Mouse (Mus musculus) NIH3T3 (cell line): ENCODE results near the gene Klhl41.

Experiments used
- DNase-seq: peaks from one replicate; pipeline ENCODE4 v3.0.0-alpha.2; 2012; ENCODE audit warnings: low read depth

Klhl41 gene

DNA sequence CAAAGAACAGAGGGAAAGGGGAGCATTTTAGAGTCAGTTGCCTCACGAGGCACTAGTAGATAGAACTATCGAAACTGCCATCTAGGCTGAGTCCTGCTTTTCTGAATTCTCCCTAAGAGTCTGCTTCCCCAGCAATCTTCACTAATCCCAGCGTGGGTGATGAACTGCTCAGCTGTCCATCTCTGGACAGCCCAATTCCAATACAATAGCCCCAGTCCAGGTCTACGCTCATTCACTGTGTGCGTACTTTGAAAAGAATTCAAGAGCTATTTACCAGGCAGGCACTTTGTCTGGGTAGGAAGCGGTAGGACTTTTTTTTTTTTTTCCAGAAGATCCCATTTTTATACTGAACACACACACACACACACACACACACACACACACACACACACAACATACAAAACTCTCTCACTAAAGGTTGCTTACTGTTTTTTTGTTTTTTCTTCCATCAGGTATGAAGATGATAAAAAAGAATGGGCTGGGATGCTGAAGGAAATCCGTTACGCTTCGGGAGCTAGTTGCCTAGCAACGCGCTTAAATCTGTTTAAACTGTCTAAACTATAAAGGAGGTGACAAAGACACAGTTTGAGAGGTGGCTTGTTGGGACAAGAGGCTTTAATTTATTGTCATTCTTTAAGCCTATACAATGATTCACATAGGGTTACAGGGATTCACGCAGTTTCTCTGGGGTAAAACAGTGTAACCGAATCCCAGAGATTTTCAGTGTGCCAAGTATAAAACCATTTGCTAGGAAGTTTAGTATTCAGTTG lies 13.3 kb downstream of the Klhl41 start:
- no peak for DNase-seq

DNA sequence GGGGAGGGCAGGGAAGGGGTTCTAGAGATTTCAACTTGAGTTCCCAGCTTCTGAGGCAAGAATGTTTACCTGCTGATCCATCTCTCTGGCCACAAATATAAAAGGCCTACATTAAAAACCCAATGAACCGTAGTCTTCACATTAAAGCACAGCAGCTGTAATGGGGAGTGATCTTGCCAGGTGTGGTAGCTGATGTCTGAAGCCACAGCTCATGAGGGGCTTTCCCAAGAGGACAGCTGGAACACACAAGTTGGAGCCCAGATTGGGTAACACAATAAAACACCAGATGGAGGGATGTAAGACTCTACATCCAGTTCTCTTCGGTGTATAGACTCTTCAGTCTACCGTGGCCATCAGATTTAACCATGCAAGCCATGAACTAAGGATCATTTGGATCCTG lies 14.6 kb downstream of the Klhl41 start:
- DNase-seq: no peak

DNA sequence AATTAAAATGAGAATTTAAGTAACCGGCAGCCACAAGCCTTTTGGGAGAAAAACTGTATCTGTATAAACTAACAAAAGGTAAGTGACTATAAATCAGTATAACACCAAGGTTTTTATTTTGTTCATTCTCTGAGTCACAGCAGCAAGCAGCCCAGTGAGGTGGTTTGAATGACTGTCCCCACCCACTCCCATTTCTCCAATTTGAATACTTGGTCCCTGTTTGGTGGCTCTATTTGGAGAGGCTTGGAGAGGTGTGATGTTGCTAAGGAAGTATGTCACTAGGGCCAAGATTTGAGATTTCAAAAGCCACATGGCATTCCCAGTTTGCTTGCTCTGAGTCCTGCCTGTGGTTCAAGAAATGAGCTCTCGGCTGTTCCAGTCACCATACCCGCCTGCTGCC lies 20.3 kb downstream of the Klhl41 start:
- no peak for DNase-seq

DNA sequence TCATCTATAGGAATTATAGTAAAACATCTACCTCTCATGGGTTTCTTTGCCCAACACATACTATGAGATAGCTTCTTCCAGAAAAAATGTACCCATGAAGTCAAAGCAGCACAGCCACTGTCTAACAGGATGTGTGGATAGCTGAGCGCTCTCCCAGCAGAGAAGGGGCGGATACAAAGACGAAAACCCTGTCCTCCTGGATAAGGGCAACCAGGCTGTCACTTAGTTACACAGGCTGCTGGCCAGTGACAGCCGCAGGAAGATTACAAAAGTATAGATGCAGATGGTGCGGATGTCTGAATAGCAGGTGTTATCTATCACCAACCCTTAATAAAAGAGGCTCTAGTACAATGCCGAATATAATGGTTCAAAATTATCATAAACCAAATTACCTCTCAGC lies 20.9 kb downstream of the Klhl41 start:
- no peak for DNase-seq

DNA sequence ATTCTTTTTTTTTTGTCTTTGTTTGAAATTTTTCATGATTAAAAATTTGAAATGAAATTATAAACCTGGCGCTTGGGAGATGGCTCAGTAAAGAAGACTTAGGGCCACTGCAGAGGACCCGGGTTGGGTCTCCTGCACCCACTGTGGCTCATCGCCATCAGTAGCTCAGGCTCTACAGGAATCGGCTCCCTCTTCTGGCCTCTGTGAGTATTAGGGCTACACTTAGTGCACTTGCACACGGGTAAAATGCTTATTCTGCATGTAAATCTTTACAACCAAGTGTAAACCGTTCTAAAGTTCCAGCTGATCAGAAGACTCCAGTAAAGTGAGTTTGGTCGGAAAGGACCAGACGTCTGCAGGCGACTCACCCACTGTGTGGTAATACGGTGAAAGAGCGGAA lies 23.6 kb downstream of the Klhl41 start:
- no peak for DNase-seq

DNA sequence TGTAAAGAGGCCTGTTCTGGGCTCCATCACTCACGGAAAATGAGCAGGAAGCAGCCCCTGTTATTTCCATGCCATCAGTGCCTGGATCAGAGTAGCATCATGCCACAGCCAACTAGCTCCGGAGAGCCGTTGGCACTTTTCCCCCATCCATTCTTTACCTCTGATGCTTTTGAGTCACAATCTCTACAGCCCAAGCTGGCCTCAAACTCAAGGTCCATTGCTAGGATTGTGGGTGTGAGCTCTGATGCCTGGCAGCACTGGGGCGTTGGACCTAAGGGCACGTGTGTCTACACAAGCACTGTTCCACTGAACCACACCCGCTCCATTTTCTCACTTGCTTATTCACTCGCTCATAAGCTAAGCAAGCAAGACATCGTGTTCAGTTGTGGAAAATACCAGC lies 30.5 kb downstream of the Klhl41 start:
- no peak for DNase-seq

DNA sequence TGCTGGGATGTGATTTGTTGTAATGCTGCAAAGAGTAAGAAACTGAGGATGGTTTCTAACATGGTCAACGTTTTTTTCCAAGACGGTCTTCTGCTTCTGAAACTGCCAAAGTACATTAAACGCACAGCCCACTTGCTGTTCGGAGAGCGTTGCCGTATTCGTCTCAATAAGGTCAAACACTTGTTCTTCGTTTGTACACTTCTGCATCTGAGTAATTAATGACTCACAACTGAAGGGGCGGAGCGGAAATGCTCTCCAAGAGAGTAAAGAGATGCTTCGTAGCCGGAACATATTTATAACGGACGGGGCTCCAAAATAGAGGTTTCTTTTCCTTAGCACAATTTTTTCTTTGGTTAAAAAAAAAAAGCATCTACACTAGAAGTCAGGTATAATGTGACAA lies 42.3 kb downstream of the Klhl41 start:
- no peak for DNase-seq

DNA sequence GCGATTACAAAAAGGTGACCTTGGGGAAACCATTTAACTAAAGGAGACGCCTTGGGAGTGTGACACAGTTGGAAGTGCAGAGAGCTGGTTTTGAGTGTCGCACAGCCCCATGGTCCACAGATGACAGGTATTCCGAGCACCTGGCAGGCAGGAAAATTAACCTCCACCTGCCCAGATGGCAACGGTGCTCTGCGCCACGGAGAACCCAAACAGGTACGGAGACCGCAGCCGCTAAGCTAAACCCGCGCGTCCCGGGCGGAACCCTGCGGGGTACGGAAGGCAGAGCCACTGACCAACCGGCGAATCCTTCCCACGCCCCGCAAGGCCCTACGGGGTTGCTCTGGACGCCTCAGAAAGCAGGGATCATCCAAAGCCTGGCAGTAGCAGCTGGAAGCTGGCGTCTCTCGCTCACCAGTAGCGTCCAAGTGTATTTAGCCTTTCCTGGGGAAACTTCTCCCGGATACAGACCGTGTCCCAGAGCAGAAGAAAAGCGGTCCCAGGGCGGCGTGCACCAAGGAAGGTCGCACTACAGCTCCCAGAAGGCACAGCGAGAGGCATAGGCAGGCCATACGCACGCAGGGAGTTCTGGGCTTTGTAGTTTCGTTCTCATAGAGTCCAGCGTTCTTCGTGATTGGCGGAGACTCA lies 43.2 kb downstream of the Klhl41 start, which contains the start of gene Fastkd1:
TSS of gene Fastkd1 (minus strand) at position 536 of the 645 bp plus-strand sequence.
- DNase-seq: peak; percentile 89

DNA sequence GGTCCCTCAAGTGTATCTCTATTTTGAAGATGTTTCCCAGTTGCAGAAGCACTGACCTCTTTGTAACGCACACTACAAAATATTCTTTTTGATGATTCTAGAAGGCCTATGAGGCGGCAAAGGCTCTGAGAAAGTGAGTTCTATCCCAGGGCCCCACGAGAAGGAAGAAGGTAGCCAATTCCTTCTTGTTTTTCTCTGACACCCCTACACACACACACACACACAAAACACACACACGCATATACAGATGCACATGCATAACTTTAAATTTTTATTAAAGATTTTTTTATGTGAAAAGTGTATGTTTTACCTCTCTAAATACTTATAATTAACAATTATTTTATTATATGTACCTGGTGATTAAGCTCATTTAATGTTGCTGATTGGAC lies 43.7 kb downstream of the Klhl41 start:
- no peak for DNase-seq

DNA sequence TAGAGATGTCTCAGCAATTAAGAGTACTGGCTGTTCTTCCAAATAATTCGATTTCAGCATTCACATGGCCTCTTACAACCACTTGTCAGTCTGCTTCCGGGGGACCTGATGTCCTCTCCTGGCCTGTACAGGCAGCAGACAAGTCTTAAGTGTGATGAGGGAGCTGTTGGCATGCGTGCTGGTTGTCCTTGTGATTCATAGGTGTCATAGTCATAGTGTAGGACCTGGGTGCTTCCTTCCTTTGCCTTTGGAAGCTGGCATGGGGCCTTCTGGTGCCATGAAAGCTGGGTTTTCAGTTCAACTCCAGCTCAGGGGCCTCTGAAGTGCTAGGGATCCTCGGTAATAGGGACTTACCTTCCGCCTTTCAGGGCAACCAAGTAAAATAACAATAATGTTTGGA lies 44.2 kb downstream of the Klhl41 start:
- DNase-seq: no peak

DNA sequence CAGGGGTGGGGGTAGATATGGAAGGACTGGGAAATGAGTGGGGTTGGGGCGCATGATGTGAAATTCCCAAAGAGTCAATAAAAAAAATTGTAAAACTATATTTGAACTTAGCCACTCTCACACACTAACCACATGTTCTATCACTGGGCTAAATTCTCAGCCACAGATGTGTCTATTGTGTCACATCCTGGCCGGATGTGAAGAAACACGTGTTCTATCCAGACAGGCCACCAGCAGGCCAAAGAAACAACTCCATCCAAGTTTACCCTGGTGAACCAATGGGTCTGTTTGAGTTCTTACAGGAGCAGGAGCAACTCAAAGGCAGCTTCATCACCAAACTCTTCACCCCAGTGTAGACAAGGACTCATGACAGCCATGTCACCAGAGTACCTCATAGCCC lies 46.6 kb downstream of the Klhl41 start:
- DNase-seq: no peak

DNA sequence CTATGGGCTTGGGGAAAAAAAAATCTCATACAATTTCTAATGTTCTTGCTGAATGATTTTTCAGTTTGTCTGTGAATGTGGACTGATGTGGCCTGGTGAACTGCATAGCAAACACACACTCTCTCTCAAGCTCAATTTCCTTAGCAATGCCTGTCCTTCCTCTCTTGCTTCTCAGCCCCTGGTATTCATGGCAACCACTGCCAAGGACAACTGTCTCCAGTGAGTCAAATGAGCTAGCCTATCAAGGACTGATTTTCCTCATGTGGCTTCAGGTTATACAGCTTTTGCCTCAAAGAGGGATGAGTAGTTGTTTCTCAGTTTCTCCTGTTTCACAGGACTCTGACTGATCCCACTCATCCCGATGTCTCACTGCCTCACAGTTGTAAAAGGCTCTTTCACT lies 49.2 kb downstream of the Klhl41 start:
- DNase-seq: no peak

DNA sequence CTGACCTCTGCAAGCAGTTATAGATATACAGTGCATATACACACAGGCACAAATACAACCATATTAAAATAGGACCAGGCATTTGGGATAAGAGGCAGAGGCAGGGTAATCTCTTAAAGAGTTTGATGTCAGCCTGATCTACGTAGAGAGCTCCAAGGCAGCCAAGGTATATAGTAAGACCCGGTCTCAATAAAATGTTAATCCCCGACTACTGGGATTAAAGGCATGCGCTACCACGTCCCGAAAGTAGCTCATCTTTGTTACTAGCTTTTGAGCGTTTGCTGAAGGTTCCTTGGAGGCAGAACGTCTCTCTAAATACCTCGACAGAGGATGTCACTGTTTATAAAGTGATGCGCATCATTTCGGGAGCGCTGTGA lies 52.3 kb downstream of the Klhl41 start, which contains the start of gene Ppig:
TSS of gene Ppig (plus strand) at position 273 of the 377 bp plus-strand sequence.
- DNase-seq: no peak

DNA sequence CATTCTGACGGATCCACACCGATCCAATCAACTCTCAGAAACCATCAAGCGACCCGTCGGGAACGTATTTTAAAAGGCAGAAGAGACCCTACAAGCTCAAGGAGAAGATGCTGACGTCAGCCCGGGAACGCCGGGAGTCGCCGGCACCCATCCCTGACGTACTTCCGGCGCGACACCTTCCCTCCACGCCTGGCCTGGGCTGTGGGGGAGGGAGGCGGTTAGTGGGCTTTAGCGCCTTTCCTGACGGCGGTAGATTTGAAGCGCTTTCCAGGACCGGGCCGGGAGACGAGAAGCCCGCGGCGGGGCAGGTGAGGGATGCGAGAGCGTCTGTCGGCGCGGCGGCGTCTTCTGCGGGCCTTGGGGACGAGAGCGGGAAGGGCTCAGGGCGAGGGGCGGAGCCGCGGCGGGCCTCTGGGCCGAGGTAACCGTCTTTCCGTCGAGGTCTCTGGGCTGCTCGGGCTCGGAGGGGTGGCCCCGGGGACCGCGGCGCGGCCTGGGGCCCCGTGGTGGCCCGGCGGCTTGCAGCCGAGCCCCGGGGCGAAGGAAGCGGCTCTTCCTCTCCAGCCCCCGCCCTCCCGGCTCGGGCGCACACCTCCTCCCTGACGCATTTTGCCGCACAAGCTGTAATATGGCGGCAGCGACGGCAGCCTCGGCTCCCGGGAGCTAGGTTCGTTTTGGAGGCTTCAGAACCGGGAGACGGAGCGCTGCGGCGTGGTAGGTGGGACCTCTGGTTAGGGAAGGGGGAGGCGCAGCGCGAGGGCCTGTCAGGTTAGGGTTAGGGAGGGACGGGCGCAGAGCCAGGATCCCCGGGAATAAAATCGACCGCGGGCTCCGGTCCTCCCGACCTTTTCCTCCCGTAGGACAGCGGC lies 53.0 kb downstream of the Klhl41 start:
- DNase-seq: peak; percentile 97

DNA sequence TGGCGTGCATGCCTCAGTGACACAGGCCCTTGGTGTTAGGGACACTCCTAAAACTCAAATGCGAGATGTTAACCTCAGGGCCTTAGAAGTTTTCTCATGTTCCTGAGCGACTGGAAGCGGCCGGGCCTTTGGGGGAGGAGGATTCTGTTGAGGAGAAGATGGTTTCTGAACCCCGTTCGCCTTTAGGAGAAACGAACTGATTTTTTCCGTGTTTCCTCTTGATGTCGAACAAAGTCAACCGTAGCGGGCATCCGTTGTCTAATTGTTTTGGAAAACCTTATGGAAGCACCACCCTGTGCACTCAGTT lies 53.6 kb downstream of the Klhl41 start:
- DNase-seq: no peak
